Mouse (Mus musculus): ENCODE measurements around the gene Ptk7. TPM values are rescaled to one million over a fixed set of nuclear protein-coding genes. Genes with fewer than 3 reads are reported as not detected.

Ptk7 gene
- polyA plus RNA-seq, 1 experiment from 2014 or later: 69.7 TPM

- Histone ChIP-seq H3K4me2 (replicated peaks) (peak overlapping the region; percentile 91), H3K4me1 (peaks cover 40% of the 10 kb centered on the region), H3K27ac (no peak overlapping the region), H3K27me3 (replicated peaks) (no peaks in the 10 kb centered on the region), H3K9me3 (no peaks in the 10 kb centered on the region), H3K9ac (peak overlapping the region; percentile 92), H3K4me3 (0 out of 2 replicates have a peak overlapping the region, but pooled peaks have one; percentile 67), H3K36me3 (peaks cover 60% of the 10 kb centered on the region)
- WGBS: 78% methylated on average over 20 of the region's 20 CpGs
- no peak for ATAC-seq (ENCODE audit: low FRiP score, low read depth)
These were observed 22.6 kb upstream of the Ptk7 start for GRCm38 (mm10) chr17:46651755-46652547.

DNA sequence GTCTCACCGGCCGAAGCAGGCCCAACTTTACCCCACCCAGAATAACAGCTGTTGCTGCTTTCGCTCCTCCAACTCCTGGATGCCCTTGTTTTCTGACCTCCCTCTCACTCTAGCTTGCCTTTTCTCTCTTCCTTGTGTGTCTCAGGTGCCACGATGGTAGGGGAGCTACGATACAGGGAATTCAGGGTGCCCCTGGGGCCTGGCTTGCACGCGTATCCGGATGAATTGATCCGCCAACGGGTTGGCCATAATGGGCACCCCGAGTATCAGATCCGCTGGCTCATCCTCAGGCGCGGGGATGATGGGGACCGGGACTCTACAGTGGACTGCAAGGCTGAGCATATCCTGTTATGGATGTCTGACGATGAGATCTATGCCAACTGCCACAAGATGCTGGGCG, 22.0 kb upstream of the Ptk7 start:
- WGBS: 81% methylated on average over 17 of the region's 17 CpGs
- no peaks in the 10 kb centered on the region for H3K27me3 ChIP-seq (replicated peaks)
- H3K4me3 ChIP-seq: peak overlapping the region; percentile 67
- peak overlapping the region; percentile 91 for H3K4me2 ChIP-seq (replicated peaks)
- H3K4me1 ChIP-seq: peaks cover 46% of the 10 kb centered on the region
- H3K9me3 ChIP-seq: no peaks in the 10 kb centered on the region
- peaks cover 53% of the 10 kb centered on the region for H3K36me3 ChIP-seq
- peak overlapping the region; percentile 92 for H3K9ac ChIP-seq
- no peak for ATAC-seq (ENCODE audit: low FRiP score, low read depth)
- H3K27ac ChIP-seq: no peak overlapping the region

DNA sequence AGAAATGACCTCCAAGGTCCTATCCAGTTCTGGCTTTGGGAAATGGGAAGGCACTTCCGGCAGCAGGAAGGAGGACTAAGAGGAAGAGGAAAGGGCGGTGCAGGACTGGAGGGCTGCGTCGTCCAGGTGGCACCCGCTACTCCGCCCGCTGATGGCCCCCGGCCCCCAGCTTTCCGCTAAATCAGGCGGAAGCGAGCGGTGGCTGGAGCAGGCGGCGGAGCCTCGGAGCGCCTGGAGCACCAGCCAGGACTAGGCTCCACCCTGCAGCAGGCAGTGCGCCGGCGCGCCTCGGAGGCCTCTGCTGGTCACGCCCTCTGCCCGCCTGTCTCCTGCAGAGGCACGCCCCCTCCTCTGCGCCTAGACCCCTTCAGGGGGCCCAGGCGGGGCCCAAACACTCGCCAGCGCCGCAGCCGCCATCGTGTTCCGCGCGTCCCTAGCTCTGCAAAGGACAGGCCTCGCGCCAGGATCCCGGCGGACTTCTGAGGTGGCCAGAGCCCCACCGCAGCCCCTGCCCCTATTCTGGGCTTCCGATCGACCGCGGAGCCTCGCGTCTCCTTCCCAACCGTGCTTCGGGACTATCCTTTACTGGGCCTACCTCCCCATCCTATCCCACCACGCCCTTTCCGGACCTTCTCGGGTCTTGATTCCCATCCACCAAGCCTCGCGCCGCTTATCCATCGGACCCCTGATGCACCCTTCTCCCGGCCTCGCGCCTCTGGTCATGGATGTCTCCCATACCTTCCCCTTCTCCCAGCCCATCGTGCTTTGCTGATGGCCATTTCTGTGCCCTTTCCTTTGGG, 21.1 kb upstream of the Ptk7 start, which contains the start of gene Cul7:
Gene Cul7, plus strand, starts transcription at position 106 of the 800 bp plus-strand sequence.
- peaks cover 46% of the 10 kb centered on the region for H3K4me1 ChIP-seq
- peak within 1 kb of the TSS; percentile 67 for H3K4me3 ChIP-seq
- peak within 1 kb of the TSS; percentile 92 for H3K27ac ChIP-seq
- under 1% methylated on average over 58 of the region's 58 CpGs for WGBS
- peaks cover 44% of the 10 kb centered on the region for H3K36me3 ChIP-seq
- H3K27me3 ChIP-seq (replicated peaks): no peaks in the 10 kb centered on the region
- peak within 1 kb of the TSS; percentile 92 for H3K9ac ChIP-seq
- peak; percentile 89 for ATAC-seq (ENCODE audit: low FRiP score, low read depth)
- no peaks in the 10 kb centered on the region for H3K9me3 ChIP-seq
- H3K4me2 ChIP-seq (replicated peaks): peak within 1 kb of the TSS; percentile 91

DNA sequence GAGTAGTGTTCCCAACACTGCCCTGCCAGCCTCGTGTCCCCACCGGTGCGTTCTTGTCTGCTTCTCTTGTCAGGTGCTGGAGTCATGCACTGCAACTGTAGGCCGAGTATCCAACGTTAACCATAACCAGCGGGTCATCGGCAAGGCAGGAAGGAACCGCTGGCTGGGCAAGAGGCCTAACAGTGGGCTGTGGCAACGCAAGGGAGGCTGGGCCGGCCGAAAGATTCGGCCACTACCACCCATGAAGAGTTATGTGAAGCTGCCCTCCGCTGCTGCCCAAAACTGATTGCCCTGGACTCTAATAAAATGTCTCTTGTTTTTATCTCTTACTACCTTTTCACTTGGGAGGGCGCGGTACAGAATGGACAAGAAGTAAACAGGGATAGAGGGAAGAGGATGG, 20.5 kb upstream of the Ptk7 start:
- Histone ChIP-seq H3K4me1 (peaks cover 53% of the 10 kb centered on the region), H3K27me3 (replicated peaks) (no peaks in the 10 kb centered on the region), H3K4me2 (replicated peaks) (peak overlapping the region; percentile 91), H3K36me3 (peaks cover 41% of the 10 kb centered on the region), H3K4me3 (peak overlapping the region; percentile 67), H3K27ac (peak overlapping the region; percentile 92), H3K9ac (peak overlapping the region; percentile 92), H3K9me3 (no peaks in the 10 kb centered on the region)
- no peak for ATAC-seq (ENCODE audit: low FRiP score, low read depth)
- 34% methylated on average over 15 of the region's 15 CpGs for WGBS

DNA sequence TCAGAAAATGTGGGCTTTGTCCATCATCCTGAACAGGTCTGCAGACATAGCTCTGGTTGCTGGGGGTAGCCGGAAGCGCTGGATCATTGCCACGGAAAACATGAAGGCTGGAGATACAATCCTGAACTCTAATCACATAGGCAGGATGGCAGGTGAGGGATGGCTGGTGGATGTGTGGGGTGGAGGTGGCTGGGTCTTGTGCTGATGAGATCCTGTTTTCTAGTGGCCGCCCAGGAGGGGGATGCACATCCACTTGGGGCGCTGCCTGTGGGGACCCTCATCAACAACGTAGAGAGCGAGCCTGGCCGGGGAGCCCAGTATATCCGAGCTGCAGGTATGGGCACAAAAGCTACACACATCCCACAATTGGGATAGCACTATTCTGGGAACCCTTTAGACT, 19.1 kb upstream of the Ptk7 start:
- ATAC-seq (ENCODE audit: low FRiP score, low read depth): no peak
- Histone ChIP-seq H3K4me1 (peaks cover 56% of the 10 kb centered on the region), H3K4me3 (no peak overlapping the region), H3K36me3 (peaks cover 27% of the 10 kb centered on the region), H3K27ac (no peak overlapping the region), H3K27me3 (replicated peaks) (no peaks in the 10 kb centered on the region), H3K9me3 (no peaks in the 10 kb centered on the region), H3K4me2 (replicated peaks) (no peak overlapping the region), H3K9ac (no peak overlapping the region)
- 94% methylated on average over 9 of the region's 9 CpGs for WGBS

- 0 out of 2 replicates have a peak overlapping the region, but pooled peaks have one; percentile 93 for H3K4me2 ChIP-seq (replicated peaks)
- H3K4me1 ChIP-seq: peaks cover 47% of the 10 kb centered on the region
- H3K36me3 ChIP-seq: peaks cover 24% of the 10 kb centered on the region
- H3K27ac ChIP-seq: no peak overlapping the region
- no peak overlapping the region for H3K9ac ChIP-seq
- WGBS: 94% methylated on average over 7 of the region's 7 CpGs
- H3K4me3 ChIP-seq: peak overlapping the region; percentile 72; the same call in 1 of the 2 replicates
- no peak for ATAC-seq (ENCODE audit: low FRiP score, low read depth)
- no peaks in the 10 kb centered on the region for H3K9me3 ChIP-seq
- H3K27me3 ChIP-seq (replicated peaks): no peaks in the 10 kb centered on the region
These were observed 18.0 kb upstream of the Ptk7 start for GRCm38 (mm10) chr17:46647279-46647678.

GRCm38 (mm10) chr17:46646322-46646662, 17.0 kb upstream of the Ptk7 start:
- Histone ChIP-seq H3K4me1 (peaks cover 37% of the 10 kb centered on the region), H3K4me2 (replicated peaks) (peak overlapping the region; percentile 93), H3K27me3 (replicated peaks) (no peaks in the 10 kb centered on the region), H3K9ac (peak overlapping the region; percentile 72), H3K4me3 (peak overlapping the region; percentile 72), H3K36me3 (peaks cover 28% of the 10 kb centered on the region), H3K9me3 (no peaks in the 10 kb centered on the region), H3K27ac (no peak overlapping the region)
- ATAC-seq (ENCODE audit: low FRiP score, low read depth): no peak; the same call in 1 of the 2 replicates
- WGBS: under 1% methylated on average over 19 of the region's 19 CpGs

DNA sequence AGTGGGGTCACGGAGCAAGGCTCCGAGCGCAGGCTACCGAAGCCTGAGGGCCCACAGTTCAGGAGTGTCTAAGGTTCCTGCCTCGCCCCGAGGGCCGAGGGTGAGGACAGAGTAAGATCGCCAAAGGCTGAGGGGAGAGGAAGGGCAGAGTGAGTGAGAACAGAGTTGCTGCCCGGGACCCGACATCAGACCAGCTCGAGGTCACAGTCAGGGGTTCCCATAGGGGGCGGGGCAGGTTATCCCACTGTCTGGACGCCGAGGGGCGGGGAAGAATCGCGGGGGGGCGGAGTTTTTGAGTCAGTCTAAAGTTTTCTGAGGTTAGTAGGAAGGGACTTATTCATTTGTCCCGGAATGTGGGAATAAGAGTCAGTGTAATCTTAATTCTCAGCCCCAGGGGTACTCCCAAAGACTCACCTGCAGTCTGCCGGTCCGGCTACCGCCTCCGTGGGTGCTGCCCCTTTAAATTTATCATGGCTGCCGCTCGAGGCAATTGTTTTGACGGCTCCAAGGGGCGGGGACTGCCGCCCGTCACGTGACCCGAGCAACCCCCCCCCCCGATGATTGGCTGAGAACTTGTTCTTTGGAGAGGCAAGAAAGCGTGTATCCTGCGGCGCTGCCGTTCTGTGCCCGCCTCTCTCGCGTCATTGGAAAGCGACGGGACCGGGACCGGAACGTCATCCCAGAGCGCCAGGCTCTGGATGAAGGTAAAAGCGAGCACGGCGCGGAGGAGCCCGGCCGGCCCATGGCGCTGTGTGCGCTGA, 16.4 kb upstream of the Ptk7 start, which contains the start of the genes Klc4 and Mrpl2:
Gene Klc4, minus strand, starts transcription at position 462 of the 761 bp plus-strand sequence.
Gene Mrpl2, plus strand, starts transcription at position 669 of the 761 bp plus-strand sequence.
- no peaks in the 10 kb centered on the region for H3K9me3 ChIP-seq
- no peaks in the 10 kb centered on the region for H3K27me3 ChIP-seq (replicated peaks)
- H3K4me1 ChIP-seq: peaks cover 32% of the 10 kb centered on the region
- under 1% methylated on average over 53 of the region's 53 CpGs for WGBS
- H3K36me3 ChIP-seq: peaks cover 33% of the 10 kb centered on the region
- no peak within 1 kb of the TSS; the same call in 1 of the 2 replicates for H3K27ac ChIP-seq
- ATAC-seq (ENCODE audit: low FRiP score, low read depth): peak; percentile 70
- H3K4me3 ChIP-seq: peak within 1 kb of the TSS; percentile 72
- peak within 1 kb of the TSS; percentile 93 for H3K4me2 ChIP-seq (replicated peaks)
- H3K9ac ChIP-seq: peak within 1 kb of the TSS; percentile 76

GRCm38 (mm10) chr17:46644916-46645475, 15.7 kb upstream of the Ptk7 start:
- H3K27me3 ChIP-seq (replicated peaks): no peaks in the 10 kb centered on the region
- peak overlapping the region; percentile 76 for H3K9ac ChIP-seq
- H3K4me3 ChIP-seq: peak overlapping the region; percentile 72
- peak overlapping the region; percentile 93 for H3K4me2 ChIP-seq (replicated peaks)
- WGBS: 10% methylated on average over 11 of the region's 11 CpGs
- no peak overlapping the region; the same call in 1 of the 2 replicates for H3K27ac ChIP-seq
- no peak for ATAC-seq (ENCODE audit: low FRiP score, low read depth)
- H3K4me1 ChIP-seq: peaks cover 31% of the 10 kb centered on the region
- no peaks in the 10 kb centered on the region for H3K9me3 ChIP-seq
- H3K36me3 ChIP-seq: peaks cover 41% of the 10 kb centered on the region

GRCm38 (mm10) chr17:46644152-46644805, 15.0 kb upstream of the Ptk7 start:
- Histone ChIP-seq H3K27me3 (replicated peaks) (no peaks in the 10 kb centered on the region), H3K36me3 (peaks cover 48% of the 10 kb centered on the region), H3K9me3 (no peaks in the 10 kb centered on the region), H3K4me2 (replicated peaks) (peak overlapping the region; percentile 93), H3K9ac (peak overlapping the region; percentile 76; the same call in 1 of the 2 replicates), H3K27ac (no peak overlapping the region), H3K4me3 (peak overlapping the region; percentile 5; the same call in 1 of the 2 replicates), H3K4me1 (peaks cover 24% of the 10 kb centered on the region)
- ATAC-seq (ENCODE audit: low FRiP score, low read depth): no peak
- WGBS: 89% methylated on average over 12 of the region's 12 CpGs

DNA sequence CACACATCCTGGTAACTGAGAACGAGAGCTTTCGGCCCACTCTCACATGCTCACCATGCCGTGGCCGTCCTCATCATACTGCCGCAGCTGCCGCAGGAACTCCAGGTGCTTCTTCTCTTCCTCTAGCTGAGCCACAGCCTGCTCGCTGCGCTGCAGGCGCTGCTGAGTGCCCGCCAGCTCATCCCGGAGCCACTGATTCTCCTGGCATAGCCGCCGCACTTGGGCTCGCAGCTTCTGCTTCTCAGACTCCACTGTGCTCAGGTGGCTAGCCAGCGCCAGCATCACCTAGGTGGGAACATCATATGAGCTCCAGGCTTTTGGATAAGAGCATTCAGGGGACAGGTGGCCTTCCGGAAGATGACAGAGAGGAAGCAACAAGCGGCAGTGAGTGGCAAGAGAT, 12.8 kb upstream of the Ptk7 start:
- 90% methylated on average over 17 of the region's 17 CpGs for WGBS
- peaks cover 41% of the 10 kb centered on the region for H3K36me3 ChIP-seq
- H3K9me3 ChIP-seq: no peaks in the 10 kb centered on the region
- no peaks in the 10 kb centered on the region for H3K27me3 ChIP-seq (replicated peaks)
- H3K9ac ChIP-seq: no peak overlapping the region
- peaks cover 22% of the 10 kb centered on the region for H3K4me1 ChIP-seq
- no peak overlapping the region for H3K4me3 ChIP-seq
- no peak overlapping the region for H3K4me2 ChIP-seq (replicated peaks)
- no peak for ATAC-seq (ENCODE audit: low FRiP score, low read depth)
- no peak overlapping the region for H3K27ac ChIP-seq

Measured in neural tube, embryonic 12.5 days (tissue).